Mouse (Mus musculus) E14TG2a.4 (cell line): Measurements from ENCODE around the gene Tmem88.

Experiments used
- H3K27me3 ChIP-seq: 2 replicates; pipeline ENCODE4 v1.6.1; 2014; ENCODE audit warnings: low read length, control low read depth; ENCODE audit not compliant: insufficient read depth
- H3K36me3 ChIP-seq: 2 replicates; pipeline ENCODE4 v1.6.1; 2014; ENCODE audit warnings: low read length, control low read depth; ENCODE audit not compliant: insufficient read depth
- H3K4me1 ChIP-seq: replicated peaks from 2 replicates; pipeline ENCODE4 v1.6.1; 2014; ENCODE audit warnings: low read depth, low read length, control low read depth
- H3K4me3 ChIP-seq: replicated peaks from 2 replicates; pipeline ENCODE4 v1.5.1; 2014; ENCODE audit warnings: mild to moderate bottlenecking, low read length
- H3K9me3 ChIP-seq: 2 replicates; pipeline ENCODE4 v1.6.1; 2014; ENCODE audit warnings: low read length, control low read depth
- CTCF ChIP-seq: conservative IDR thresholded peaks from 2 replicates; pipeline ENCODE4 v1.5.1; 2014; ENCODE audit warnings: low read length
- NANOG ChIP-seq: IDR thresholded peaks from 2 replicates; pipeline ENCODE4 v1.6.1; 2014; ENCODE audit warnings: borderline replicate concordance, low read length, mixed read lengths
- POU5F1 ChIP-seq: IDR thresholded peaks from 2 replicates; pipeline ENCODE4 v1.6.1; 2014; ENCODE audit warnings: low read length, borderline replicate concordance

Gene Tmem88

DNA sequence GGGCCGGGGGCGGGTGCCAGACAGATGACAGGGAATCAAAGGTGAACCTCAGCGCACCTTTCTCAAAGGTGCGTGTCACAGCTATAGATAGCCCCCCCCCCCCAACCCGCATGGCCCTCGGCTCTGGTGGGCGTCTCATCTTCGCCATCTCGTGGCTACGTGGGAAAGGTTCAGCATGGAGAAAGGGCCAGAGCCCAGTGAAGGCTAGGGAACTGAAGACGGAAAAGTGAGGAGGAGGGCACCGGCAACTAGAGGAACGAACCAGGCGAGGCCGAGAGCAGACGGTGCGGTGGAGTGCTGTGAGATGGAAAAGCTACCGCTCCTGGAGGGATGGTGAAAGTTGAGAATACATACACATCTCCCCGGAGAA is 21.4 kb upstream of the Tmem88 start:
- Histone ChIP-seq H3K4me1 (peaks cover 58% of the 10 kb centered on the region), H3K9me3 (no peaks in the 10 kb centered on the region), H3K36me3 (no peaks in the 10 kb centered on the region), H3K27me3 (peaks cover 35% of the 10 kb centered on the region), H3K4me3 (peak overlapping the region; percentile 83)
- no peak for TF ChIP-seq POU5F1
- no peak for TF ChIP-seq CTCF
- TF ChIP-seq NANOG, result no peak

DNA sequence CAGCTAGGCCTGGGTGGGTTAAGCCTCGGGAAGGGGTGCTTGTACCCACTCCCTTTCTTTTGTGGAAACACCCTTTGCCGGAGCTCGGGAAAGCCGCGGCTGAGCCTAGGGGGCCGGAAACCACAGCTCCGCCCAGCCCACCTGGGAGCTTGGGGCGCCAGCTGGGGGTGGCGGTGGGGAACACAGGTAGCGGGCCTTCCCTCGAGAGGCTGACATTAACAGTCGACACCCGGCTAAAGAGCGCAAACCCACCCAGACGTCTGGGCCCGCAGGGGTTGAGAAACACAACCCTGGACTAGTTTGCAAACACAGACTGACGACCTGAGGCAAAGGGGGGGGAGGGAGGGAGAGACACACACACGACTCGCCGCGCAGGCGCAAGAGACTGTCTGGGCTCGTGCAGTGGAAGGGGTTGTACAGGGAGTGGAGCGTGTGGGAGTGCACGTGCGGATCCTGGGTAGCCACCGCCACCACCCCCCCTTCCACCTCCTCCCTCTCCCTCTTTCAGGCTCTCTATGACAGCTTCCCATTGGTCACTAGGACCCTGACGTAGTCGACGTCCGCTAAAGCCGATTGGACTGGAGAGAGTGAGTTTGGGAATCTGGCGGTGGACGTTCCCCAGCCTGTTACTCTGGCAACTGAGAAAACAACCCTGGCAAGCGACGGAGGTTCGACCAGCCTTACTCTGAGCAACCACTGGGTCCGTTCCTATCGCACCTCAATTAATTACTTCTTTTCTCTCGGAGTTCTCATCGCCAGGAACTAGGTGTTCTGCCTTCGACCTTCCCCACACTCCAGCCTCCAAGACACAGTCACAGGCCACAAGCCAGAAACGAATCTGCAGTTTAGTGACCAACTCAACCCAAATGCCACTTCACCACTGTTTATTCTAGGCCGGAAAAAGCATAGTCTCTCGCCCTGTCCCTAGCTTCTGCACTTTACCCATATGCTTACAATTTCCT is 20.7 kb upstream of the Tmem88 start:
- Histone ChIP-seq H3K36me3 (no peaks in the 10 kb centered on the region), H3K27me3 (peaks cover 29% of the 10 kb centered on the region), H3K4me3 (peak overlapping the region; percentile 83), H3K9me3 (no peaks in the 10 kb centered on the region), H3K4me1 (peaks cover 65% of the 10 kb centered on the region)
- TF ChIP-seq NANOG (no peak), POU5F1 (no peak), CTCF (no peak)

DNA sequence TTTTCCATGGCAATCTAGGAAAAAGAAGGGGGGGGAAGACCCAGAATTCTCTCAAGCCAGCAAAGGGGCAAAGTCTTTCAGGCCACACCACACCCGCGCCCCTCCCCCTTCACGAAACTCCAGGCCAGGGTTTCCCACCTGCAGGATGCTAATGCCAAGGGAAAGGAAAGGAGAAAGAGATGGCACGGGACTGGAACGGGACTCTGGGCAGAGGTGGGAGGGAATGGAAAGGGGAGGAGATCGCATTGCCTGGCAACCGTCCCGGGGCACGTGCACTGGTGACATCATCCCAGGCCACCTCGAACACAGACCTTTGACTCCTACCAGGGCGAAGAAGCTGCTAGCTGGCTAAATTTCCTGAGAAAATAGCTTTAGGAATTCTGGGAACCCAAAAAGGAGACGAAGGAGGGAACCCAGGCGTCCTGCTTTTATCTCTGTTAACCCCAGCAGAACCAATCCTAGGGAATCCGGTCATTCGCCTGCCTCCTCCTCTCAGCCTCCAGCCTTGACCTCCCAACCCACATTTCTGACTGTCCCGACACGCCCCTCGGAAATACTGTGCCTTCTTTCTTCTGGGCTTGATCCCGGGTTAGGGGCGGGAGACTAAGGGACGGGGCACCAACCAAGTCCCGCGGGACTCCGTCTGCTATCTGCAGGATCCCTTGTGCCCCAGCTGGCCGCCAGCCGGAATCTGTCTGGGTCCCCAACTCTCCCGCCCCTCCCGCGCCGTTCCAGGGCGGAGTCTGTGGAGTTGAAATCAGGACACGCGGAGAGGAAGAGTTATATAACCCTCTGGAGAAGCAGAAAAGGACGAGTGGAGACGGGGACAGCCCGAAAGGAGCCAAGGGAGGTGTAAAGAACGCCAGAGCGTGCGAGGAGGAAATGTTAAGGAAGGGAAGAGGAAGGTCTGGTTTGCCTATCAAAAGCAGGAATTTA is 19.7 kb upstream of the Tmem88 start:
- H3K27me3 ChIP-seq, result peaks cover 20% of the 10 kb centered on the region
- H3K36me3 ChIP-seq, result peaks cover 2% of the 10 kb centered on the region
- no peaks in the 10 kb centered on the region for H3K9me3 ChIP-seq
- TF ChIP-seq CTCF, result no peak
- TF ChIP-seq NANOG, result no peak
- no peak for TF ChIP-seq POU5F1
- peaks cover 75% of the 10 kb centered on the region for H3K4me1 ChIP-seq
- peak overlapping the region; percentile 83 for H3K4me3 ChIP-seq

DNA sequence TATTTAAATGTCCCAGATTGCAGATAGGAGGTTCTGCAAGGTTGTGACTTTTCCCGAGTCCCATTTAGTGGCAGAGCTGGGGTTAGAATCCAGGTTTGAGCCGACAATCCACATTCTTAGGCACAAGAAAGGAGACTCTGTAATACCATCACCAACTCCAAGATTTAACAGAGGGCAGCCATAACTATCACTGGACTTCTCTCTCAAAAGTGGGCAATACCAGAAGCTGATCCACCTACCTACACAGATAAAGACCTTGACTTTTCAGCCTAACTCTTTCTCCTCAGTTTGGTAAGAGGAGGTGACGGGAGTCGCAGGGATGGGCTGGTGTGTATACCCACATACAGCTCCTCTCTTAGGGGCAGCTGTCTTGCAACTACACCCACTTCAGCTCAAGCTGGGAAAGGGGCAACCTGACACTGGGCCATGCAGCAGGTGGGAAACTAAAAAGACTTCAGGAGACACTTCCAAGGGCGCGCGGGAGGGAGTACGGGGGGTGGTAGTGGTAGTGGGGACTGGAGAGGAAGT is 19.0 kb upstream of the Tmem88 start:
- peaks cover 15% of the 10 kb centered on the region for H3K27me3 ChIP-seq
- H3K36me3 ChIP-seq, result peaks cover 9% of the 10 kb centered on the region
- no peaks in the 10 kb centered on the region for H3K9me3 ChIP-seq
- TF ChIP-seq POU5F1, result no peak
- TF ChIP-seq CTCF, result no peak
- no peak for TF ChIP-seq NANOG
- H3K4me3 ChIP-seq, result peak overlapping the region; percentile 83
- H3K4me1 ChIP-seq, result peaks cover 83% of the 10 kb centered on the region

DNA sequence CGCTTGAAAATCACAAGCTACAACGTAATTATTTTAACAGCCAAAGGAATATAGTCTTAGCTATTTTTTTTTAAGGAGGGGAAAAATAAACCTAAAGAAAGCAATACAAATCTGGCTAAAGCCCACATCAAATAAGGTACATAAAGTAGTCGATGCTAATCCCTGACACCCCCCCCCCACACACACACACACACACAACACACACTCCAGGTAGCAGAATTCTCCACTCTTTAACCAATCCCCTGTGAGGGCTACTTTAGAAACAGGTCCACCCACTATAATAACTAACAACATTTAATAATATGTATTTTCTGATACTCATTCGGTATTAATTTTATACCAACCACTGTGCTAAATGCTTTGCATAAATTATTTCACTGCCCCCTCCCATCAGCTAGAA is 18.5 kb upstream of the Tmem88 start:
- Histone ChIP-seq H3K4me1 (peaks cover 83% of the 10 kb centered on the region), H3K4me3 (peak overlapping the region; percentile 83), H3K9me3 (no peaks in the 10 kb centered on the region), H3K27me3 (peaks cover 13% of the 10 kb centered on the region; the same call in 1 of the 2 replicates), H3K36me3 (peaks cover 11% of the 10 kb centered on the region)
- TF ChIP-seq CTCF (no peak), POU5F1 (no peak), NANOG (no peak)

DNA sequence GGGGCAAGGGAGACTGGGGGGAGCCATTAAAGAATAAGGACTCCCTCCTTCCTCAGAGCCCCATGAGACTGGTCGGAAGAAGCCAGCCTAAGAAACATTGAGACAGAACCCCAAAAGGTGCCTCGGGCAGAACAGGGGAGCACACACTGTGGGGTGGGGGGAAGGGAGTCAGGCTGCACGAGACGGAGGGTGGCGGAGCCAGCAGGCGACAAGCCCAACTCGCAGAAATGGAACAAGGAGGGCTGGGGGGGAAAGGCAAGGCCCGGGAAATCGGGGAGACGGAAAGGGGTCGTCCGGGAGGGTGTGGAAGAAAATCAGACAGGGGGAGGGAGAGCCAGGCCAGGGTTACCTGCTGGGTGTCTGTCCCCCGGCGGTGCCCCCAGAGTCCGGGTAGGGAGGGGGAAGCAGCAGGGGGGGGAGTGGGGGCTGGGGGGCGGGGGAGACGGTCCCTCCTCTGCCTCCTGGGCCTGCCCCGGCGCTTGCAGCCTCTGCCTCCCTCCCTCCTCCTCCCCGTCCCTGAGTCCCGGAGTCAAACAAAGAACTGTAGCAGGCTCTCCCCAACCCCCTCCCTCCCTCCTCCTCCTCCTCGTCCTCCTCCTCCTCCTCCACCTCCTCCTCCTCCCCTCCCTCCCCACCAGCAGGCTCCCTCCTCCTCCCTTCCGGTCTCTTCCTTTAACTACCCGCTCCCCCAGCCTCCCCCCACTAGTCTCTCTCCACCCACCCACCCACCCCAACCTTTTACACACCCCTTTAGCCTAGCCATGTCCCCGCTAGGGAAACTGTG is 17.8 kb upstream of the Tmem88 start:
- H3K27me3 ChIP-seq, result 0 out of 2 replicates have a peak, but pooled peaks cover 6% of the 10 kb centered on the region
- H3K36me3 ChIP-seq, result peaks cover 11% of the 10 kb centered on the region
- peaks cover 76% of the 10 kb centered on the region for H3K4me1 ChIP-seq
- H3K4me3 ChIP-seq, result peak overlapping the region; percentile 88
- TF ChIP-seq NANOG, result no peak
- TF ChIP-seq CTCF, result no peak
- TF ChIP-seq POU5F1, result no peak
- no peaks in the 10 kb centered on the region for H3K9me3 ChIP-seq

DNA sequence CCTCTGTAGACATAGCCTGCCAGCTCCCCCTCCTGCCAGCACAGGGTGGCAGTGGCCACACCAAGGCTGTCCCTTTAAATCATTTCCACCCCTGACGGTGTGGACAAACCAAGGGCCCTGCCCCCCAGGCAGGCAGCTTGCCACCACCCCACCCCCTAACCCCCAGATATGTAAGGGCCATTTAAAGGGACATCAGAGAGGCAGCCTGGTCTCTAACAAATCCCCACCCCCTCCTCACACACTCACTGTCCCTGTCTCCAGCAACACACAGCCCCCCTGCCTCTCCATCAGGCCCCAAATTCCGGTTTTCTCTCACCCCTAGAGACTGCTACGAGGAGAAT is 17.3 kb upstream of the Tmem88 start:
- Histone ChIP-seq H3K36me3 (peaks cover 11% of the 10 kb centered on the region), H3K4me3 (peak overlapping the region; percentile 88), H3K27me3 (peaks cover 9% of the 10 kb centered on the region), H3K9me3 (no peaks in the 10 kb centered on the region), H3K4me1 (peaks cover 74% of the 10 kb centered on the region)
- TF ChIP-seq NANOG (no peak), CTCF (no peak), POU5F1 (no peak)
